Mouse (Mus musculus): ENCODE results near the gene AU022252.
A peak's percentile ranks its signal among the peaks of the same experiment; 100 is the strongest.

The AU022252 gene

DNA sequence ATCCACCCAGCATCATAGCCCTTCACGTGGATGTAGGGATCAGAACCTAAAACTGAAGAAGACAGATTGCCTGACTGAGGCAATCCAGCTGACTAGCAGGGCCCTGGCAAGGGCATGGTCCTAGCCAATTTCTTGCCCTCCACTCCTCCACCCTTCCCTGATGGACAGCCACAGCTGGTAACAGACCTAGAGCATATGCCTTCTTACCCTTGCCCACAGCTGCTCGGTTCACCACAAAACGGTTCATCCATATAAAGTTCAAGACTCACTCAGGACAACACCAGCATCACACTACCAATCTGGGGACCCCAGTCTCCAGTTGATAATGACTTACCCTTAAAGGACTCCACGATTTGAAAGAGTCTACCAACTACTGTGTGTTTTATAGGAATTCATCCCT is 46.7 kb downstream of the AU022252 start:
- DNase-seq, result no peak

DNA sequence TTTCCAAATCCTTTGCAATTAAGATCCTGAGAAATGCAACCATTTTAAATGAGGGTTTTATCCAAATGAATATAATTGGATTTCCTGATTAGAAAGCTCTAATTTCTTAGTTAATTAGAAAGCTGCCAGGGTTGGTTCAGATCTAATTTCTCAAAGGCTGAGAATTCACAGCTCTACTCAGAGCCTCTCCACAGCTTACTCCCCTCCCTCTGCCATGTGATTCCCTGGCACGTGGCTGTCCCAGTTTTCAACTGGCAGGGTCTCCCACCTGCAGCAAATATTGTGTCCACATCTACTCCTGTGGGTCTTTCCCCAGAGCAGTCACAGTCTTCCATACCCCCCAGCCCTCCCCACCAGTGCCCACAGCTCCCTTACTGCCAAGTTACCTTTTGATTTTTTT is 49.0 kb downstream of the AU022252 start:
- DNase-seq, result no peak

DNA sequence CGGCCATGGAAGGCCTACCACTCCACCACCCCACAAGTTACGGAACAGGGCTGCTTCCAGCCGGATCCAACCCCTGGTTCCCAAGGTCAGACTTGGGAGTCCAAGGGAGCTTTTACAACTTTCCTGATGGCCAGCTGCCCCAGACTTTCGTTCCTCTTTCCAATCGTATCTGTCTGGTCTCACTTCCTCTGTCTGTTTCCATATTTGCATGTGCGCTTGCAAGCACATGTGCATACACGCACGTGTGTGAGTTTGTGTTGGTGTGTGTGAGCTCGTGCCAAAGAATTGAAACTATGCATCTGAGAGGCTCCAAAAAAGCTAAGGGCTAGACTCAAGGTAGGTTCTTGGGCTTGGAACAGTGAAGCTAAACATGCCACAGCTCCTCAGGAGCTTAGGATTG is 51.1 kb downstream of the AU022252 start:
- no peak for DNase-seq

DNA sequence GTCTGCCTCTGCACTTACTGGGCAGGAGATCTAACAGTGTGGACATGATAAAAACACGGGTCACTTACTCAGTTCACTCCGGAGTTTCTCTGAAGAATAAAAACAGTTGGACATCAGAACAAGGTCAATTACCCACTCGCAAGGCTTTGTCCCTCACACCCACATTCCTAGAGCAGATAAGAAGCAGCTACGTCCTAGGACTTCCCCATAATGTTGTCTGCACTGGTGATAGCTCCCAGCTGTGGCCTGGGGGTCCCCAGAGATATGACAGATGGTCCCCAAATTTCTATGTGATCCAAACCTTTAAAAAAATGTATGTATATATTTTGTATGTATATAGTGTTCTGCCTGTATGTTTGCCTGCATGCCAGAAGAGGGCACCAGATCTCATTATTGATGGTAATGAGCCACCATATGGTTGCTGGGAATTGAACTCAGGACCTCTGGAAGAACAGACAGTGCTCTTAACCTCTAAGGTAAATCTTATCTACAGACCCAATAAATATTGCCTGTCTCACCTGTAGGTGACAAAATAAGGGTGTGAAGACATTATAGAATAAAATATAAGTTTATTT is 52.3 kb downstream of the AU022252 start:
- DNase-seq, result no peak

DNA sequence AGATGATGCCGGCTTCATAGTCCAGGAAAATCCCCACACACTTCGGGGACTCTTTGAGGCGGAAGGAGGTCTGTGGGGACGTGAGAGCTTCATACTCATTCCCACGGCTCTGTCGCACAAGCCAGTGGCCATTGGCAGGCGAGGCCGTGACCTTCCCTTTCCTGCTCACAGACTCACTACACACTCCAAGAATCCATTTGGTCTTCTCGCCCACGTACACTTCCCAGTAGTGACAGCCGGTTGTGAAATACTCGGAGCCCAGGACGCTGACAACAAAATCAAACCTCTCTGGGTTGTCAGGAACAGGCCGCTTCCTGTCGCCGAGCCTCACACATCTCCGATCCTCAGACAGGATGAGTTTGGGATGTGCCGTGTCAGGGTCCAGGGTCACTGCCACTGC is 54.2 kb downstream of the AU022252 start:
- no peak for DNase-seq

DNA sequence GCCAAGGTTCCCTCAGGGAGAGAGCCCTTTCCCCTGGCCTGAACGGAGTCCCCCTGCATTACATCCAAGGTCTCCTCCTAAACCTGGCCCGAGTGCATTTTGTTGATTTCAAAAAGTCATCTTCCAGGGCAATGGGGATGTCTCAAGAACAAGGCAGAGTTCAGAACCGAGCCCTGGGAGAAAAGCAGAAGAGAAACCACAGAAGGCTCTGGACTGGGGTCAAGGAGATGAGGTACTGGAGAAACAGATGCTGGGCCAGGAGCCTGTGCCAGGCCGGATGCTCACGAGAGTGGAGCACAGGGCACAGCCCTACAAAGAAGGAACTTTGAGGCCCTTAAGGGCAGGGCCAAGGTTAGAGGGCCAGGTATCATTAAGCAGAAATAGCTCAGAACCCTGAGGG is 54.8 kb downstream of the AU022252 start:
- DNase-seq, result no peak

DNA sequence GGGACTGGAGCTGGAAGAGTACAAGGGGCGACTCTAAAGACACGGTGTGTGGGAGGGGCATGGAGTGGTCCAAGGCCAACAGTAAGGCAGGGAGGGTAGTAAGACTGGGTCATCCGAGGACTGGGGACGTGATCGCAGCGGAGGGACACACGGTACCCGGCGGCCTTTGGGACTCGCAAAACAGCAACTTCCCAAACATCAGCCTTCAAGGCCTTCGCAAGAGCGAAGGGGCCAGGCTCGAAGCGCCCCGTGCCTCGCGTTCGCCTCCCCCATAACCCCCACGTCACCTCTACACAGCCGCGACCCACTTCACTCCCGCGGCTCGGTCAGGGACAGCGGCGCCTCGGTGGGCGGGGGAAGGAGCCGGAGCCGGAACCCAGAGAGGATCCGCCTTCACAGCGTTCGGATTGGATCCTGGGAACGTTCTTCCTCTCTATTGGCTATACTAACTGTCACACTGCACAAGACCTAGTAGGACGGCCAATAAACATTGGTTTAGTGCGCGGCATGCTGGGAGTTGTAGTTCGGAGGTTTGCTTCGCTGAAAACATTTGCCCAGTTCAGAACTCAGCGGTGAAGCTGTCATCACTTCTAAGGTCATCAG is 58.6 kb downstream of the AU022252 start, which contains the start of gene Zfp691:
Gene Zfp691, minus strand, starts transcription at position 345 of the 603 bp plus-strand sequence.
- peak; percentile 93 to 95 for DNase-seq

DNA sequence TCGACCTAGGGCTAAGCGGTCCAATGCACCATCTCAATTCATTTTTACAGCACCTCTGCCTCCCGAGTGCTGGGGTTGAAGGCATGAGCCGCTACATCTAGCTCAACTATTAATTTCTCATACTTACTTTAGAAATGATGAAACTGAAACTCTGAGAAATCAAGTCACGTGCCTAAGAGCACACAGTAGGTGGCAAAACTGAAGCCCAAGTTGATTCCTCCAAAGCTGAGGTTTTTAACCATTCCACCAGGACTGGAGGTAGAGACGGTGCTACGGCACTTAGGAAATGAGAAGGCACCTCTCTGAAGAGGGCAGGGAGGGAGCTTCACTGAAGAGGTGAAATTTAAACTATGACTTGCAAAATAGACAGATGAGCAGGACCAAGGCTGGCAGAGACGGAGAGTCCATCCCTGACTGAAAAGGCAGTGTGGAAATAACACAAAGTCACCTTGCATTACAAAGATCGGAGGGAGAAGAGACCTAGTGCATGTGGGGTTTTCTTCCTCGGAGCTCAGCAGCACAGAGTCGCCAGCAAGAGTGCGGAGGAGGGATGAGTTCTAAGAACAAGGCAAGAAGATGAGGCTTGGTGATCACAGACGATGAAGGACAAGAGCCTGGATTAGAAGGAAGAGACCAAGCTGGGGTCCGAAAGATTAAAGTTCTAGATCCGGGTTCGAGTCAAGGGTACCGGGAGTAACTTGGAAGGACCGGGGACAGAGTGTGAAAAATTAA is 59.4 kb downstream of the AU022252 start:
- peak in 1 of 2 experiments; percentile 24 for DNase-seq

DNA sequence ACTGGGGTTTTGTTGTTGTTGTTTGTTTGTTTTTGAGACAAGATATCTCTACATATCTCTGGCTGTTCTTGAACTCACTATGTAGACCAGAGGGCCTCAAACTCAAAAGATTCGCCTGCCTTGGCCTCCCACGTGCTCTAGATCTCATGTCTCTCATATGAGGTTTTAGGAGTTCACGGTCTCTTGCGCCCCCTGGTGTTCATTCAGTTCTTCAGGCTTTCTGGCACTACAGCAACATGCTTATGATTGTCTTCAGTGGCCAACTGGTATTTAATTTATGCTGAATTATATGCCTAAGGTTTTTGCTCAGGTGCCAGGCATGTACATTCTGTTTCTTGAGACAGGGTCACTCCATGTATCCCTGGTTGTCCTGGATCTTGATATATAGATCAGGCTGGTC is 64.8 kb downstream of the AU022252 start:
- DNase-seq, result peak; percentile 84 to 91

DNA sequence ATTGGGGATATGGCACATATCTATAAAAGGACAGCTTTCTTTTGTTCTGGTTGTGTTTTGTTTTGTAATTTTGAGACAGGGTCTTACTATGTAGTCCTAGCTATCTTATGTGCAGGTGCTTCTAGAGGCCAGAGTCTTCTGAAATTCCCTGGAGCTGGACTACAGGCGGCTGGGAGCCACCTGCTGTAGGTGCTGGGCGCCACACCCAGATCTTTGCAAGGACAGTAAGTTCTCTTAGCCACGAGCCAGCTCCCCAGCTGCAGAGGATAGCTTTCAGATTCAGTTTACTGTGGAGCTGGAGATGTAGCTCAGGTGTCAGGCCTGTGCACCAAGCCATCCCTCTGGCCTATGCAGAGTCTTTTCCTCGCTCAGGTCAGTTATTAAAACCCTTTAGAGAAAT is 65.4 kb downstream of the AU022252 start:
- no peak for DNase-seq

DNA sequence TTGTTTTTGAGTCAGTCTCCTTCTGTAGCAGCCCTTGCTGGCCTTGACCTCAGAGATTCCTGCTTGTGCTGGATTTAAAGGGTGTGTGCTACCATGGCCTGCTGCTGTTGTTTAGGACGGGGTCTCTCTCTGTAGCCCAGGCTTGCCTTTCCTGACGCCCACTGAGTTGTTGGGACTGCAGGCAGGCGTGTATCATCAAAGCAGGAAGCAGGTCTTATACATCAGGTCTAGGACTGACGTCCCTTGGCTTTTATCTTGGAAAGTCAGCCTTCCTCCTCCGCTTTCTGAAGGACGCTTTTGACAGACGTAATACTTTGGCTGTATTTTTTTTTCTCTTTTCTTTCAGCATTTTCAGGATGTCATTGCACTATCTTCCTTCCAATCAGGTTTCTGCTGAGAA is 66.6 kb downstream of the AU022252 start:
- DNase-seq, result no peak

DNA sequence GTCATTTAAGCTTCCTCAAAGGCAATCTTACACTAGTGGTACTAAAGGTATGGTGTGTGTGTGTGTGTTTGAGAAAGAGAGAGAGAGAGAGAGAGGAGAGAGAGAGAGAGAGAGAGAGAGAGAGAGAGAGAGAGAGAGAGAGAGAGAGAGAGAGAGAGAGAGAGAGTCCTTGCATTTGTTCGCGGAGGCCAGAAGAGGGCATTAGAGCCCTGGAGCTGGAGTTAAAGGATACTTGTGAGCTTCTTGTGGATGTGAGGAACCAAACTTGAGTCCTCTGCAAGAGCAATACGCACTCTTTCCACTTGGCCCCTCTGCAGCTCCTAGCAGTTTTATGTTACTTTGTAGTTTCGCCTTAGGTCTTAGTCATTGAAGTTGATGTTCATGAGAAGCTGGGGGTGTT is 69.5 kb downstream of the AU022252 start:
- DNase-seq, result no peak

DNA sequence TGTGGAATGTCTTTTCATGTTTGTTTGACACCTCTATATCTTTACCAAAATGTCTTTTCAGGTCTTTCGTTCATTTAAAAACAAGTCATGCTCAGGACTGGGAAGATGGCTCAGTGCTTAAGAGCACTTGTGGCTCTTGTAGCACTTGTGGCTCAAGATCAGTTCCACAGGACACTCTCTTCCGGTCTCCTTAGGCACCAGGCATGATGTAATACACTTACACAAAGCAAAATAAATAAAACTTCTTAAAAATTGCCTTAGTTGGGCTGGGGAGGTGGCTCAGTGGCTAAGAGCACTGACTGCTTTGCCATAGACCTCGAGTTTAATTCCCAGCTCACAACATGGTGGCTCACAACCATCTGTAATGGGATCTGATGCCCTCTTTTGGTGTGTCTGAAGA is 71.2 kb downstream of the AU022252 start:
- DNase-seq, result no peak

DNA sequence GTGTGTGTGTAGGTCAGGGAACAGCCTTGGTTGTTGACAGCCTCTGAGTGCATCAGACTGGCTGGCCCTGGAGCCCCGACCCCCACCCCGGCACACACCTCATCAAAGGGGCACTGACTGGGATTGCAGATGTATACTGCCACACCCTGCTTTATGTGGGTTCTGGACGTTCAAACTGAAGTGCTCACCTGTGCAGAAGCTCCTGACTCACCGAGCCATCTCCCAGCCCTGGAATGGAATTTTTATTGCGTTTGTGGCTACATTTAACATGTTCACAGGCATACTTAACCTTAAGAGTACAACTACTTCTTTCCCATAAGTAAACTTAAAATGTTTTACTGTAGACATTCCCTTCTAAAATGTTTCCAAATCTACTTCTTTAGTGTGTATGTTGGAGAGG is 74.6 kb downstream of the AU022252 start:
- no peak for DNase-seq

DNA sequence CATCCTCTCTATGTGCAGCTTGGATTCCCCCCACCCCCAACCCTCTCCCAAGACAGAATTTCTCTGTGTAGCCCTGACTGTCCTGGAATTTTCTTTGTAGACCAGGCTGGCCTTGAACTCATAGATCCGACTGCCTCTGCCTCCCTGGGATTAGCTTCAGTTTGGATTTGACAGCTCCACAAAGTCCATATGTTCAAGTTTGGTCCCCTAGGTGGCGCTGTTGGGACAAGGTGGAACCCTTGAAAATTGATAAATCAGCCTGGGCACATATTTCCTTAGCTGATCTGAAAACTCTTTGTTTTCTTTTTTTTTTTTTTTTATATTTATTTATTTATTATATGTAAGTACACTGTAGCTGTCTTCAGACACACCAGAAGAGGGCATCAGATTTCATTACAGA is 75.3 kb downstream of the AU022252 start:
- peak; percentile 36 to 75 for DNase-seq

Measured in cerebellum, postnatal 25 days (tissue).